Mouse (Mus musculus): Measurements from ENCODE around the gene Rbm26. TPM values are rescaled to one million over a fixed set of nuclear protein-coding genes. Genes with fewer than 3 reads are reported as not detected.

The Rbm26 gene
- polyA plus RNA-seq, 1 experiment: 2.0 TPM

DNA sequence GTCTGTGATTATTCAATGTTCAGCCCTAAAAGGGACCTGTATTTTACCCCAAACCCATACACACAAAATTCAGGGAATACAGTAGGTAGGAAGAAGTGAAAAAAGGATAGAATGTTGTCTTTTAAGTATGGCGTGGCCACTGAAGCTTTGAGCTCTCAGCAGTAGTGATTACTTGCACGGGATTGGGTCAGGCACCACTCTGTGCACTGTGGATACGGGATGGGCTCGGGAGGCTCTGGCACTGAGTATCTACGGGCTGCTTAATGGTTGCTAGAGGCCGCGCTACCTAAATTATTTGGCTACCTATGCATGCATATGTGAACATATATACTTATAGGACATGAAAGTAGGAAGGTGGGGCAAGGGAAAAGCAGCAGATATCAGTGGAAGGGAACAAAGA is 78.3 kb downstream of the Rbm26 start:
- Histone ChIP-seq H3K36me3 (replicated peaks; ENCODE audit: low read length) (peaks cover 4% of the 10 kb centered on the region), H3K9me3 (no peaks in the 10 kb centered on the region), H3K4me3 (replicated peaks) (no peak overlapping the region), H3K4me1 (no peaks in the 10 kb centered on the region), H3K27me3 (replicated peaks) (no peaks in the 10 kb centered on the region)
- TF ChIP-seq FLI1 (IDR thresholded peaks at IDR 0.05; ENCODE audit: low read length): no peak
- TF ChIP-seq GATA1 (IDR thresholded peaks at IDR 0.05; ENCODE audit: borderline replicate concordance, low read length): no peak

DNA sequence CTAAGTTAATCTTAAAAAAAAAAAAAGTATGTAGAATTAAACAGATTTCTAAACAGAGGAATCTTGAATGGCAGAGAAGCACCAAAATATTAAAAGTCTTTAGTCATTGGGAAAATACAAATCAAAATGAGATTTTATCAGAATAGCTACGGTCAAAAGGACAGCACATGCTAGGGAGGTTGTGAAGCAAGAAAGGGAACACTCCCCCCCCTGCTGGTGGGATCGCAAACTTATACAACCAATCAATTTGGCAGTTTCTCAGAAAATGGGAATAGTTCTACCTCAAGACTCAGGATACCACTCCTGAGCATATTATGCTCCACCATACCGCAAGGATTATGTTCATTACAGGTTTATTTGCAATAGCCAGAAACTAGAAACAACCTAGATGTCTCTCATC is 80.9 kb downstream of the Rbm26 start:
- TF ChIP-seq GATA1 (IDR thresholded peaks at IDR 0.05; ENCODE audit: borderline replicate concordance, low read length) (no peak), FLI1 (IDR thresholded peaks at IDR 0.05; ENCODE audit: low read length) (no peak)
- Histone ChIP-seq H3K27me3 (replicated peaks) (no peaks in the 10 kb centered on the region), H3K36me3 (replicated peaks; ENCODE audit: low read length) (no peaks in the 10 kb centered on the region), H3K4me1 (no peaks in the 10 kb centered on the region), H3K4me3 (replicated peaks) (no peak overlapping the region), H3K9me3 (no peaks in the 10 kb centered on the region)

DNA sequence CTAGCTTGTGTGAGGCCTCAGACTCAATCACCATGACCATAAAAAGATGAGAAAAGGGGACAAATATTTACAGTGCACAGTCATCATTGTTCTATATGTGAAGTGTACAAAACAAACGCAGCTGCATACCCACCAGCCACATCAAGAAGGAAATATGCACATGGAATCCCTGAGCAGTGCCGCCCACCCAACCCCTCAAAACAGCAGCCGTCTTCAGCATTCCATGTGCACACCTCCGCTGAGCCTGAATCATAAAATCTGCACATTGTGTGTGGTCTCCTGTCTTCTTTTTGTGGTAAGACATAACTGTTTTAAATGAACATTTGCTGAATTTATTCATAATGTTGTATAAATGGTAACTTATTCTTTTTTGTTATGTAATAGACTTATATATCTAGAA is 90.1 kb downstream of the Rbm26 start:
- Histone ChIP-seq H3K36me3 (replicated peaks; ENCODE audit: low read length) (no peaks in the 10 kb centered on the region), H3K4me1 (no peaks in the 10 kb centered on the region), H3K4me3 (replicated peaks) (no peak overlapping the region), H3K27me3 (replicated peaks) (no peaks in the 10 kb centered on the region), H3K9me3 (no peaks in the 10 kb centered on the region)
- TF ChIP-seq GATA1 (IDR thresholded peaks at IDR 0.05; ENCODE audit: borderline replicate concordance, low read length): no peak
- no peak for TF ChIP-seq FLI1 (IDR thresholded peaks at IDR 0.05; ENCODE audit: low read length)

DNA sequence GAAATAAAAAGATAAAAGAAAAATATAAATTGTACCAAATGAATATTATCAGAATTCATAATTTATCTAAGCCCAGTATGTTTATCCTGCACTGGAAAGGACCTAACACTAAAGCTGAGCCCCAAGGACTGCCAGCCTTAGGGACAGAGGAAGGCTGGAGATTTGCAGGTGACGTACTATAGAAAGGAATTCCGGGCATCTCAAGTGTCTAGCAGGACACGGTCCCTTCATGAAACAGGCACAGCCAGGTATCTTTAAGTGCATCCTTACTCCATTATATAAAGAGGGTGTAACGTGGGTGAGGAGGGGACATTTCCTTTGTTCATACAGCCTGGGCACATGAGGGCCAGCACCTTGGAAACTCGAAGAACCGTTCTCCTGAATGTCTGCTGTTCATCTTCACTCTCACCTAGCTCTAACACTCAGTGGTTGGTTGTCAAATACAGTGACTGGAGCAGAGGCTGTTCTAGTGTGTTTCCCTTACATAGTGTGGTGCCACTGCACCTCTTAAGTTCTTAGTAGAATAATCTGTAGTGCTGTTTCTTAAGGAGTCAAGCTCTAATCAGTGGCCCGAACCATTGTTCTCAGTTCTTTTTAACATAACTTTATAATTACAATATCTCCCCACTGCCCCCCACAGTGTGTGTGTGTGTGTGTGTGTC is 91.7 kb downstream of the Rbm26 start:
- H3K27me3 ChIP-seq (replicated peaks): no peaks in the 10 kb centered on the region
- no peak for TF ChIP-seq FLI1 (IDR thresholded peaks at IDR 0.05; ENCODE audit: low read length)
- no peak for TF ChIP-seq GATA1 (IDR thresholded peaks at IDR 0.05; ENCODE audit: borderline replicate concordance, low read length)
- no peaks in the 10 kb centered on the region for H3K4me1 ChIP-seq
- H3K4me3 ChIP-seq (replicated peaks): no peak overlapping the region
- H3K9me3 ChIP-seq: no peaks in the 10 kb centered on the region
- no peaks in the 10 kb centered on the region for H3K36me3 ChIP-seq (replicated peaks; ENCODE audit: low read length)

DNA sequence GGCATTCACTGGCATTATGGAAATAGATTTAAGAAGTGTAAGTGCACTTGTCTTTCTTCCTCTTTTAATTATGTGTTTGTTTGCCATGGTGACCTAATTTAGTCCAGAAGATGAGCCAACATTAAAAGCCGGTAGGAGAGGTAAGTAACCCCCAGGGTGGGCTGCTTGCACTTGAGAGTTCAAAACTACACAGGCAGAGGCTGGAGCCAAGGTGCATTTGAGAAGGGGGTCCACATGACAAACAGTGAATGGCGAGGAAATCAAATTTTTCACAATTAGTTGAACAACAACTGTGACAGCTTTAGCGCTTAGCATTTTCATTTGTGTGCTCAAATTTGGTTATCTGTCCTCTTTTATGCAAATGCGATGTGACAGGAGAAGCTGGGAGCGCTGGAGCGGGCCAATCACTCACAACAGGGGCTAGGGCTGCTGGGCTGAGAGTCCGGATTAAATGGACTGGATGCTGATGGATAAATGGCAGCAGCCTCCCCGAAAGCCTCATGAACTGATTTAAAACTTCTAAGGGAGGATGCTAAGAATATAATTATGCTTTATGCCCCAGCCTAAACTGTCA is 92.3 kb downstream of the Rbm26 start:
- TF ChIP-seq GATA1 (IDR thresholded peaks at IDR 0.05; ENCODE audit: borderline replicate concordance, low read length) (no peak), FLI1 (IDR thresholded peaks at IDR 0.05; ENCODE audit: low read length) (no peak)
- Histone ChIP-seq H3K4me1 (no peaks in the 10 kb centered on the region), H3K27me3 (replicated peaks) (no peaks in the 10 kb centered on the region)

DNA sequence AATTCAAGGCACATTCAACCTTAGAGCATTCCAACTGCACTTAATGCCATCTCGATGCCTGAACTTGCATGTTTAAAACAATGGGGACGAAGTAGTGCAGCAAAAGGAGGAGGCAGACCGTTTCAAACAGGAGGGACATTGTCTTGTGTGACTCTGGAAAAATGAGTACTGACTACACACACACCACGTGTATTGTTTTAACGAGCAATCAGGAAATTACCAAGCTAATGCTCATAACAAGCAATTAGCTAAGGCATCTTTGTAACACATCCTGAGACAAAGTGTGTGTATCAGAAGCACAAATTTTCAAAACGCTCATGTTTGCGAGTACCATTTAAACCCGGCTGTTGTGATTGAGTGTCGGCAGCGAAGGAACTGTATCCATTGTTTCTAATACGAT is 93.0 kb downstream of the Rbm26 start:
- no peak overlapping the region for H3K4me3 ChIP-seq (replicated peaks)
- no peak for TF ChIP-seq GATA1 (IDR thresholded peaks at IDR 0.05; ENCODE audit: borderline replicate concordance, low read length)
- no peak for TF ChIP-seq FLI1 (IDR thresholded peaks at IDR 0.05; ENCODE audit: low read length)
- H3K9me3 ChIP-seq: no peaks in the 10 kb centered on the region
- H3K4me1 ChIP-seq: no peaks in the 10 kb centered on the region
- H3K27me3 ChIP-seq (replicated peaks): no peaks in the 10 kb centered on the region
- H3K36me3 ChIP-seq (replicated peaks; ENCODE audit: low read length): no peaks in the 10 kb centered on the region

More for the DNA sequence above, 92.3 kb downstream of the Rbm26 start:
- Histone ChIP-seq H3K36me3 (replicated peaks; ENCODE audit: low read length) (no peaks in the 10 kb centered on the region), H3K4me3 (replicated peaks) (no peak overlapping the region), H3K9me3 (no peaks in the 10 kb centered on the region)

DNA sequence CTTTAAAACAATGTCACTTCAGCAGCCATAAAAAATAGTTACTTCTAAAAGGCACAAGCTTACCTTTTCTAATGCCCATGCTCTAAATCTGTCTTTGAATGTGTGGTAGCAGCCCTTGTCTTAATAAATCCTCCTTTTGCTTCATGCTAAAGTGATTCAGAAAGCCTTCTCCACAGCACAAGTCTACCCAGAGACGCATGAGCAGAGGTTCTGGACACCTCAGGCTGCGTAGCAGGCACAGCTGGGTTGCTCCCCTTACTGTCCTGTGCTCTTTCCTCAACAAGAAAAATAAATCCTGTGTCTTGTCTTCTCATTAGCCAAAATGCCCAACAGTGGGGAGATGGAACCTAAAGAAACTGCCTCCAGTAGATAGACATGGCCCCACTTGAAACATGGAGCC is 102.4 kb downstream of the Rbm26 start:
- H3K27me3 ChIP-seq (replicated peaks): no peaks in the 10 kb centered on the region
- no peaks in the 10 kb centered on the region for H3K36me3 ChIP-seq (replicated peaks; ENCODE audit: low read length)
- H3K4me1 ChIP-seq: no peaks in the 10 kb centered on the region
- H3K4me3 ChIP-seq (replicated peaks): no peak overlapping the region
- no peaks in the 10 kb centered on the region; the same call in 1 of the 2 replicates for H3K9me3 ChIP-seq
- TF ChIP-seq FLI1 (IDR thresholded peaks at IDR 0.05; ENCODE audit: low read length) (no peak), GATA1 (IDR thresholded peaks at IDR 0.05; ENCODE audit: borderline replicate concordance, low read length) (no peak)

DNA sequence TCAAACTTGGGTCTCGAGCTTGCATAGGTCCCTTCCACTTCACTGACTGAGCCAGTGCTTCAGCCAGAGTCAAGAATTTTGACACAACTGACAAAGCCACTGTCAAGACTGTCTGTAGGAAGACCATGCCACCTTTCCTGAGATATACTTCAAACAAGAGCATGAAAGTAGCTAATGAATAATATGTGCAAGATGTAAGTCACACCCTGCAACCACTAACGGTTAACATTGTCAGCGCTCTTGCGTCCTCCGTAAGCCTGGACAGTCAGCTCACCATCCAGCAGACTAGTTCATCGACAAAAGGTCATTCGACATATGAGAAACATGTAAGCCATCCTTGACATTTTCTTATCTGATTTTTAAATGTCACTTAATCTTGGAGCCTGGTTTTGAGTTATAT is 102.8 kb downstream of the Rbm26 start:
- TF ChIP-seq FLI1 (IDR thresholded peaks at IDR 0.05; ENCODE audit: low read length) (no peak), GATA1 (IDR thresholded peaks at IDR 0.05; ENCODE audit: borderline replicate concordance, low read length) (no peak)
- Histone ChIP-seq H3K4me3 (replicated peaks) (no peak overlapping the region), H3K27me3 (replicated peaks) (no peaks in the 10 kb centered on the region), H3K4me1 (no peaks in the 10 kb centered on the region), H3K36me3 (replicated peaks; ENCODE audit: low read length) (no peaks in the 10 kb centered on the region), H3K9me3 (peaks cover 3% of the 10 kb centered on the region; the same call in 1 of the 2 replicates)

DNA sequence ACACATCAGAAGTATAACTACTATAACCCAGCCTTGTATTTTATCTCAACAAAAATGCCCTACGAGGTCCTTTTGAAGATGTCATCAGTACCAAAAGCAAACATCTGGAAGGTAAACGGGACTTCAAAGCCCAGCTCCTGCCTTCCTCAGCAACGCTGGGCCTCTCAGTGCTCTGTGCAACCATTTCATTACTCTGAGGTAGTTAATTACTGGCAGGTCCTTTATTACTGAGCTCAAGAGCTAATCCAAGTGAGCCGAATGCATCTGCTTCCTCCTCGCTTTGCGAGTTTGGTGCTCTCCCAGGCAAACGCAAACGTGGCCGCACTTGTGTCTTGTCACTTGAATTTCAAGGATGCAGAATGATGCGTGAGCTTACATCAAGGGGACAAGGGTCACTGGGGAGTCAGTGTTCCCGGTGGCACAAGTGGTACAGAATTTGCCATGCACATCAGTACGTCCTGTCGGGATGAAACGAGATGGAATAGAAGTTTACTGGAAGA is 106.1 kb downstream of the Rbm26 start:
- no peak for TF ChIP-seq FLI1 (IDR thresholded peaks at IDR 0.05; ENCODE audit: low read length)
- TF ChIP-seq GATA1 (IDR thresholded peaks at IDR 0.05; ENCODE audit: borderline replicate concordance, low read length): no peak
- no peaks in the 10 kb centered on the region for H3K4me1 ChIP-seq
- H3K27me3 ChIP-seq (replicated peaks): no peaks in the 10 kb centered on the region
- H3K4me3 ChIP-seq (replicated peaks): no peak overlapping the region
- H3K9me3 ChIP-seq: peaks cover 4% of the 10 kb centered on the region; the same call in 1 of the 2 replicates
- no peaks in the 10 kb centered on the region for H3K36me3 ChIP-seq (replicated peaks; ENCODE audit: low read length)

DNA sequence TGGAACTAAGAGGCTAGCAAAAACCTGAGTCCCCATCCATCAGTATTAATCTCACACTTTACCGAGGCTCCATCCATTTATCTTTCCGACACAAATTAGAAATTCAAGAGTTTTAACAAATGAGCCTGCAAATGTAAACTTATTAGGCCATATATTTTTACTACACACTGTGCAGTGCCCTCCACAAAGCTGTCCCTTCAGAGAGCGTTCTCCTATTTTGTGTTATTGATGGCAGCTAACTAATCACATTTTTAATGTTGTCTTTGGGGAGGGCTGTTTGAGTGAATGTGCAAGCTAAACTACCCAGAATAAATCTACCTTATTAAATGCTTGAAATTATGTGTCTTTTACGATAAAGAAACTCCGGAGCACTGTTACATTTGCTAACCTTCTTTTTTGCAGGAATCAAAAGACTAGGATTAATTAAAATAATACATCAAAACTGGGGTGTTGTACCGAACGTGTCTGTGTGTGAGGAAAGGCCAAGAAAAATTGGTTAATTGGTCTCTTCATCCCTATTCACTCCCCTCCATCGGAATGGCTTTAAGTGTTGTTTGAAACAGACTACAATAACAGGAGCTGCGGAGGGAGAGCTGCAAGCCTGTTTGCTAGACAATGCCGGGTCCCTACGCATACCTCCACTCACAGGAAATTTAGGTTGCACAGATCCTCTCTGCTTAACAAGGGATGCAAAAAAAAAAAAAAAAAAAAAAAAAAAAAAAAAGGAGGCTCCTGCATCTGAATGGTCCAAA is 106.7 kb downstream of the Rbm26 start:
- Histone ChIP-seq H3K4me1 (no peaks in the 10 kb centered on the region), H3K27me3 (replicated peaks) (no peaks in the 10 kb centered on the region), H3K36me3 (replicated peaks; ENCODE audit: low read length) (no peaks in the 10 kb centered on the region), H3K9me3 (peaks cover 4% of the 10 kb centered on the region; the same call in 1 of the 2 replicates), H3K4me3 (replicated peaks) (no peak overlapping the region)
- TF ChIP-seq FLI1 (IDR thresholded peaks at IDR 0.05; ENCODE audit: low read length): no peak
- TF ChIP-seq GATA1 (IDR thresholded peaks at IDR 0.05; ENCODE audit: borderline replicate concordance, low read length): no peak

Data from megakaryocyte, embryonic 14.5 days (primary cell).